Mouse (Mus musculus): Measurements from ENCODE around the gene Gimap1.

DNA sequence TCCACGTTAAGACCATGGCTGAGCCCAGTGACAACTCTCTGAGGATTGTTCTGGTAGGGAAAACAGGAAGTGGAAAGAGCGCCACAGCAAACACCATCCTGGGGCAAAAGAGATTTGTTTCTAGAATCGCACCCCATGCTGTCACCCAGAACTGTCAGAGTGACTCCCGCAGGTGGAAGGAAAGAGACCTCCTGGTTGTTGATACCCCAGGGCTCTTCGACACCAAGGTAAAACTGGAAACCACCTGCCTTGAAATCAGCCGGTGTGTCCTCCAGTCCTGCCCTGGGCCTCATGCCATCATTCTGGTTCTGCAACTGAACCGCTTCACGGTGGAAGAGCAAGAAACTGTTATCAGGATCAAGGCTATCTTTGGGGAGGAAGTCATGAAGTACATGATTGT lies 15.4 kb upstream of the Gimap1 start:
- TF ChIP-seq POLR2A (IDR thresholded peaks at IDR 0.05; ENCODE audit: control insufficient read depth, extremely low read depth, insufficient read depth, low read length, poor library complexity), result no peak
- no peak for TF ChIP-seq CTCF (IDR thresholded peaks at IDR 0.05; ENCODE audit: borderline replicate concordance, control insufficient read depth, extremely low read depth, insufficient read depth, low read length, poor library complexity)
